Mouse (Mus musculus): ENCODE data around the gene Lmod3. TPM values are rescaled to one million over a fixed set of nuclear protein-coding genes. Genes with fewer than 3 reads are reported as not detected.

The Lmod3 gene
- total RNA-seq (2021) (10 to 100 TPM; 50.1 to 63.0 TPM), polyA plus RNA-seq (2012; rRNA removed) (26.3 and 40.0 TPM in 2 replicates)
- long read RNA-seq, transcript Lmod3-201 (3 exons, 2,215 nt) = major isoform, 41 of 58 reads
- long read RNA-seq, partial matches to known transcripts = 2 of 58 reads
- long read RNA-seq, other reads (novel, unspliced or antisense) = 15 of 58 reads

GRCm38 (mm10) chr6:97252711-97253221, at the start of gene Lmod3:
Lmod3 (minus strand) TSS chr6:97252759.
- Histone ChIP-seq H3K79me2 (replicated peaks; ENCODE audit: control insufficient read depth, insufficient read depth, low read length) (0 out of 2 replicates have a peak, but pooled peaks cover 1% of the 10 kb centered on the region), H3K4me3 (peak within 1 kb of the TSS; percentile 40), H3K4me1 (ENCODE audit: control insufficient read depth, insufficient read depth, low read length) (0 out of 2 replicates have a peak, but pooled peaks cover 1% of the 10 kb centered on the region), H3K9ac (ENCODE audit: low read depth, low read length) (peak within 1 kb of the TSS; percentile 66), H3K36me3 (ENCODE audit: control insufficient read depth, insufficient read depth, low read length) (no peaks in the 10 kb centered on the region; the same call in 1 of the 2 replicates), H3K27me3 (ENCODE audit: control insufficient read depth, insufficient read depth, low read length) (no peaks in the 10 kb centered on the region), H3K27ac (peak within 1 kb of the TSS; percentile 87)
- intact Hi-C loops (cut with DNase I) = loop anchor here (5.0 kb wide), 2 partner anchors 40 to 490 kb away; partner anchors contain the start of gene Arl6ip5
- WGBS = 21% methylated on average over 9 of the region's 9 CpGs
- TF ChIP-seq CTCF (IDR thresholded peaks at IDR 0.05) (no peak), POLR2A (IDR thresholded peaks at IDR 0.05; ENCODE audit: insufficient read depth, low read depth, low read length) (peak; percentile 52), EP300 (IDR thresholded peaks at IDR 0.05; ENCODE audit: insufficient read depth, low read depth, low read length) (0 out of 2 replicates have a peak, but pooled peaks have one; percentile 37)
- peak; percentile 57 to 61 for DNase-seq

GRCm38 (mm10) chr6:97302303-97302702, 49.7 kb upstream of the Lmod3 start:
- H3K4me1 ChIP-seq (ENCODE audit: control insufficient read depth, insufficient read depth, low read length) = 0 out of 2 replicates have a peak, but pooled peaks cover 2% of the 10 kb centered on the region
- no peak overlapping the region for H3K9ac ChIP-seq (ENCODE audit: low read depth, low read length)
- TF ChIP-seq EP300 (IDR thresholded peaks at IDR 0.05; ENCODE audit: insufficient read depth, low read depth, low read length) = no peak
- TF ChIP-seq CTCF (IDR thresholded peaks at IDR 0.05) = no peak
- TF ChIP-seq POLR2A (IDR thresholded peaks at IDR 0.05; ENCODE audit: insufficient read depth, low read depth, low read length) = no peak
- peaks cover 8% of the 10 kb centered on the region for H3K36me3 ChIP-seq (ENCODE audit: control insufficient read depth, insufficient read depth, low read length)
- 90% methylated on average over 7 of the region's 7 CpGs for WGBS
- intact Hi-C loops (cut with DNase I) = no loop called here
- H3K27ac ChIP-seq = no peak overlapping the region
- no peaks in the 10 kb centered on the region for H3K27me3 ChIP-seq (ENCODE audit: control insufficient read depth, insufficient read depth, low read length)
- H3K4me3 ChIP-seq = no peak overlapping the region
- H3K79me2 ChIP-seq (replicated peaks; ENCODE audit: control insufficient read depth, insufficient read depth, low read length) = no peaks in the 10 kb centered on the region
- DNase-seq = no peak

GRCm38 (mm10) chr6:97300659-97301058, 48.1 kb upstream of the Lmod3 start:
- no peaks in the 10 kb centered on the region for H3K27me3 ChIP-seq (ENCODE audit: control insufficient read depth, insufficient read depth, low read length)
- TF ChIP-seq CTCF (IDR thresholded peaks at IDR 0.05) (no peak), EP300 (IDR thresholded peaks at IDR 0.05; ENCODE audit: insufficient read depth, low read depth, low read length) (no peak), POLR2A (IDR thresholded peaks at IDR 0.05; ENCODE audit: insufficient read depth, low read depth, low read length) (no peak)
- H3K79me2 ChIP-seq (replicated peaks; ENCODE audit: control insufficient read depth, insufficient read depth, low read length) = no peaks in the 10 kb centered on the region
- peaks cover 2% of the 10 kb centered on the region; the same call in 1 of the 2 replicates for H3K36me3 ChIP-seq (ENCODE audit: control insufficient read depth, insufficient read depth, low read length)
- H3K4me3 ChIP-seq = no peak overlapping the region
- DNase-seq = no peak
- intact Hi-C loops (cut with DNase I) = no loop called here
- WGBS = 84% methylated on average over 6 of the region's 6 CpGs
- H3K27ac ChIP-seq = no peak overlapping the region
- no peaks in the 10 kb centered on the region for H3K4me1 ChIP-seq (ENCODE audit: control insufficient read depth, insufficient read depth, low read length)
- no peak overlapping the region for H3K9ac ChIP-seq (ENCODE audit: low read depth, low read length)

- intact Hi-C loops (cut with DNase I) = no loop called here
- no peak for DNase-seq
- WGBS = 96% methylated on average over 6 of the region's 6 CpGs
- TF ChIP-seq POLR2A (IDR thresholded peaks at IDR 0.05; ENCODE audit: insufficient read depth, low read depth, low read length) (no peak), EP300 (IDR thresholded peaks at IDR 0.05; ENCODE audit: insufficient read depth, low read depth, low read length) (no peak), CTCF (IDR thresholded peaks at IDR 0.05) (no peak)
- Histone ChIP-seq H3K9ac (ENCODE audit: low read depth, low read length) (no peak overlapping the region), H3K36me3 (ENCODE audit: control insufficient read depth, insufficient read depth, low read length) (no peaks in the 10 kb centered on the region; the same call in 1 of the 2 replicates), H3K79me2 (replicated peaks; ENCODE audit: control insufficient read depth, insufficient read depth, low read length) (no peaks in the 10 kb centered on the region), H3K27ac (no peak overlapping the region), H3K4me1 (ENCODE audit: control insufficient read depth, insufficient read depth, low read length) (no peaks in the 10 kb centered on the region), H3K27me3 (ENCODE audit: control insufficient read depth, insufficient read depth, low read length) (no peaks in the 10 kb centered on the region), H3K4me3 (no peak overlapping the region)
Measured at GRCm38 (mm10) chr6:97300180-97300579, 47.6 kb upstream of the Lmod3 start.

- intact Hi-C loops (cut with DNase I) = no loop called here
- Histone ChIP-seq H3K27ac (no peak overlapping the region), H3K4me3 (no peak overlapping the region), H3K36me3 (ENCODE audit: control insufficient read depth, insufficient read depth, low read length) (peaks cover 6% of the 10 kb centered on the region), H3K9ac (ENCODE audit: low read depth, low read length) (no peak overlapping the region), H3K79me2 (replicated peaks; ENCODE audit: control insufficient read depth, insufficient read depth, low read length) (no peaks in the 10 kb centered on the region), H3K4me1 (ENCODE audit: control insufficient read depth, insufficient read depth, low read length) (no peaks in the 10 kb centered on the region; the same call in 1 of the 2 replicates), H3K27me3 (ENCODE audit: control insufficient read depth, insufficient read depth, low read length) (no peaks in the 10 kb centered on the region)
- no peak for DNase-seq
- TF ChIP-seq POLR2A (IDR thresholded peaks at IDR 0.05; ENCODE audit: insufficient read depth, low read depth, low read length) = no peak
- TF ChIP-seq EP300 (IDR thresholded peaks at IDR 0.05; ENCODE audit: insufficient read depth, low read depth, low read length) = no peak
- no peak for TF ChIP-seq CTCF (IDR thresholded peaks at IDR 0.05)
- 70% methylated on average over 3 of the region's 3 CpGs for WGBS
Measured at GRCm38 (mm10) chr6:97297151-97297550, 44.6 kb upstream of the Lmod3 start.

- no peak for DNase-seq
- H3K36me3 ChIP-seq (ENCODE audit: control insufficient read depth, insufficient read depth, low read length) = peaks cover 13% of the 10 kb centered on the region
- no peak overlapping the region for H3K9ac ChIP-seq (ENCODE audit: low read depth, low read length)
- no peak overlapping the region for H3K27ac ChIP-seq
- intact Hi-C loops (cut with DNase I) = no loop called here
- H3K4me3 ChIP-seq = no peak overlapping the region
- TF ChIP-seq CTCF (IDR thresholded peaks at IDR 0.05) (no peak), EP300 (IDR thresholded peaks at IDR 0.05; ENCODE audit: insufficient read depth, low read depth, low read length) (no peak), POLR2A (IDR thresholded peaks at IDR 0.05; ENCODE audit: insufficient read depth, low read depth, low read length) (no peak)
- H3K27me3 ChIP-seq (ENCODE audit: control insufficient read depth, insufficient read depth, low read length) = no peaks in the 10 kb centered on the region
- no peaks in the 10 kb centered on the region for H3K79me2 ChIP-seq (replicated peaks; ENCODE audit: control insufficient read depth, insufficient read depth, low read length)
- H3K4me1 ChIP-seq (ENCODE audit: control insufficient read depth, insufficient read depth, low read length) = peaks cover 3% of the 10 kb centered on the region
- 93% methylated on average over 21 of the region's 21 CpGs for WGBS
Measured at GRCm38 (mm10) chr6:97295866-97296527, 43.4 kb upstream of the Lmod3 start.

Measured in heart, adult 2 months (tissue).